Mouse (Mus musculus) c-Kit-positive CD71-positive TER-119-negative erythroid progenitor cells, embryonic 14.5 days (primary cell): ENCODE measurements around the gene Vmn2r103.

ENCODE experiments used
- DNase-seq: peaks from one replicate; pipeline ENCODE4 v3.0.0-alpha.2; 2013; ENCODE audit warnings: low read depth

Vmn2r103 gene

GRCm38 (mm10) chr17:19773063-19773462 is at the start of gene Vmn2r103:
Vmn2r103 (plus strand) TSS chr17:19773363.
- DNase-seq, result no peak

- DNase-seq, result no peak
Measured at GRCm38 (mm10) chr17:19778994-19779393, 5.8 kb downstream of the Vmn2r103 start.

GRCm38 (mm10) chr17:19789248-19789647 is 16.1 kb downstream of the Vmn2r103 start:
- DNase-seq, result no peak
